Mouse (Mus musculus) ES-E14 (cell line): ENCODE measurements at regions not wholly inside any gene's neighbourhood (a gene's known extent, or its start where the extent isn't known, plus 50 kb on each side); places are given as distances from the start of the nearest gene placed in this dataset.

Experiments
- DNase-seq: peaks from one replicate; pipeline ENCODE4 v3.0.0-alpha.2; 2013; ENCODE audit warnings: low read depth, low spot score
- H3K27ac ChIP-seq: 2 replicates; pipeline ENCODE4 v1.5.1; 2012; ENCODE audit warnings: low read depth, mild to moderate bottlenecking, low read length, moderate library complexity, mixed read lengths; ENCODE audit not compliant: poor library complexity, insufficient read depth, severe bottlenecking
- H3K36me3 ChIP-seq: 2 replicates; pipeline ENCODE4 v1.6.1; 2012; ENCODE audit warnings: mild to moderate bottlenecking, low read length, moderate library complexity, mixed read lengths; ENCODE audit not compliant: control insufficient read depth, poor library complexity, insufficient read depth, severe bottlenecking
- H3K4me1 ChIP-seq, 2 experiments: fragments of 150-350 bp in 1 of 2; sonication (generic) in 1 of 2; 2 replicates each; pipeline ENCODE4 v1.6.1; 2012; ENCODE audit warnings: low read length in 2 of 2, mild to moderate bottlenecking in 1 of 2, mixed read lengths in 1 of 2; ENCODE audit not compliant: control insufficient read depth in 2 of 2, insufficient read depth in 2 of 2, poor library complexity in 1 of 2
- H3K4me3 ChIP-seq, 2 experiments: fragments of 150-350 bp in 1 of 2; sonication (generic) in 1 of 2; 2 replicates each; pipeline ENCODE4 v1.5.1; 2012; ENCODE audit warnings: low read length in 2 of 2, low read depth in 1 of 2, mild to moderate bottlenecking in 1 of 2, mixed read lengths in 1 of 2; ENCODE audit not compliant: insufficient read depth in 1 of 2, poor library complexity in 1 of 2, severe bottlenecking in 1 of 2
- H3K9ac ChIP-seq: 2 replicates; pipeline ENCODE4 v1.6.1; 2012; ENCODE audit warnings: low read depth, mild to moderate bottlenecking, low read length, mixed read lengths; ENCODE audit not compliant: poor library complexity, insufficient read depth, severe bottlenecking
- H3K9me3 ChIP-seq: fragments of 150-350 bp; sonication (generic); 2 replicates; pipeline ENCODE4 v1.6.1; 2012; ENCODE audit warnings: low read depth, mild to moderate bottlenecking, low read length; ENCODE audit not compliant: control insufficient read depth, insufficient read depth
- CHD2 ChIP-seq: IDR thresholded peaks from 2 replicates; pipeline ENCODE4 v1.6.1; 2014; ENCODE audit warnings: mild to moderate bottlenecking, low read depth, low read length, inconsistent platforms
- HCFC1 ChIP-seq: IDR thresholded peaks from 2 replicates; pipeline ENCODE4 v1.6.1; 2012; ENCODE audit warnings: low read length, inconsistent platforms, borderline replicate concordance; ENCODE audit not compliant: insufficient read depth
- MAFK ChIP-seq: IDR thresholded peaks from 2 replicates; pipeline ENCODE4 v1.6.1; 2014; ENCODE audit warnings: mild to moderate bottlenecking, low read depth, low read length, inconsistent platforms; ENCODE audit not compliant: insufficient read depth
- ZC3H11A ChIP-seq: IDR thresholded peaks from 2 replicates; pipeline ENCODE4 v1.6.1; 2012; ENCODE audit warnings: low read depth, mild to moderate bottlenecking, inconsistent platforms, low read length, borderline replicate concordance
- ZNF384 ChIP-seq: IDR thresholded peaks from 2 replicates; pipeline ENCODE4 v1.6.1; 2012; ENCODE audit warnings: low read depth, low read length, inconsistent platforms
- in situ Hi-C, 2 experiments: fragments of 600-800 bp; cut with MboI; formaldehyde crosslinking; loops; one replicate each; pipeline ENCODE4 v1.15.1; 2025; ENCODE audit warnings: low sequenced_read_pairs in 2 of 2, inconsistent platforms in 1 of 2; ENCODE audit not compliant: unreplicated experiment in 2 of 2

- H3K4me1 ChIP-seq = no peaks in the 10 kb centered on the region
- no peak for TF ChIP-seq MAFK
- no peak for TF ChIP-seq ZNF384
- no peak for TF ChIP-seq HCFC1
- TF ChIP-seq ZC3H11A = no peak
- no peak for TF ChIP-seq CHD2
- no peak overlapping the region for H3K9ac ChIP-seq
- no peak for DNase-seq
- H3K4me3 ChIP-seq = no peak overlapping the region
- in situ Hi-C loops = no loop called here
- no peaks in the 10 kb centered on the region for H3K36me3 ChIP-seq
- no peaks in the 10 kb centered on the region for H3K9me3 ChIP-seq
- H3K27ac ChIP-seq = no peak overlapping the region
Measured at GRCm38 (mm10) chr1:42236466-42237010, 459.0 kb upstream of the Pou3f3 start.

- in situ Hi-C loops = no loop called here
- H3K4me1 ChIP-seq = 0 out of 4 replicates have a peak, but pooled peaks cover 0 to 1% of the 10 kb centered on the region in 2 experiments
- no peak overlapping the region for H3K4me3 ChIP-seq
- peak; percentile 25 for DNase-seq
- H3K27ac ChIP-seq = no peak overlapping the region
- H3K36me3 ChIP-seq = no peaks in the 10 kb centered on the region
- no peaks in the 10 kb centered on the region for H3K9me3 ChIP-seq
- TF ChIP-seq CHD2 = no peak
- TF ChIP-seq MAFK = no peak
- no peak for TF ChIP-seq ZNF384
- no peak; the same call in 1 of the 2 replicates for TF ChIP-seq ZC3H11A
- TF ChIP-seq HCFC1 = no peak
- H3K9ac ChIP-seq = no peak overlapping the region
Measured at GRCm38 (mm10) chr1:42238408-42238807, 457.2 kb upstream of the Pou3f3 start.

GRCm38 (mm10) chr1:42241172-42241571, 454.4 kb upstream of the Pou3f3 start:
- Histone ChIP-seq H3K27ac (no peak overlapping the region), H3K4me3 (no peak overlapping the region), H3K4me1 (0 out of 4 replicates have a peak, but pooled peaks cover 0 to 1% of the 10 kb centered on the region in 2 experiments), H3K9ac (no peak overlapping the region), H3K36me3 (no peaks in the 10 kb centered on the region), H3K9me3 (no peaks in the 10 kb centered on the region)
- TF ChIP-seq CHD2 (no peak), MAFK (no peak), ZNF384 (no peak), HCFC1 (no peak), ZC3H11A (no peak)
- DNase-seq = no peak
- in situ Hi-C loops = no loop called here

GRCm38 (mm10) chr1:42241601-42242220, 453.9 kb upstream of the Pou3f3 start:
- no peaks in the 10 kb centered on the region for H3K9me3 ChIP-seq
- H3K36me3 ChIP-seq = no peaks in the 10 kb centered on the region
- no peak overlapping the region for H3K4me3 ChIP-seq
- in situ Hi-C loops = no loop called here
- DNase-seq = no peak
- TF ChIP-seq MAFK = no peak
- TF ChIP-seq HCFC1 = no peak
- TF ChIP-seq CHD2 = no peak
- no peak for TF ChIP-seq ZC3H11A
- TF ChIP-seq ZNF384 = no peak
- H3K9ac ChIP-seq = no peak overlapping the region
- H3K4me1 ChIP-seq = 0 out of 4 replicates have a peak, but pooled peaks cover 0 to 1% of the 10 kb centered on the region in 2 experiments
- no peak overlapping the region for H3K27ac ChIP-seq
